In genomic region chr7:96943715-96944377, GRCm38 (mm10) we compare ENCODE assay signal across 9 mouse cellular contexts.
"Had no signal": no experiment of that assay in that cellular context is flagged by ENCODE, and none has a peak within 500 bp of the region (broad histone marks: within the 10 kb centered on the region; RNA-seq: fewer than 3 reads in every experiment).

No protein-coding gene starts in this region.

- DNase-seq: kidney, adult 18-20 months; kidney, postnatal 10 days; kidney, postnatal 4 days; left cerebral cortex, postnatal 4 days; lung, adult 18-20 months; right cerebral cortex, postnatal 25 days; thymus, postnatal 36 days had no signal

- H3K27ac ChIP-seq: limb, embryonic 13.5 days; liver, embryonic 14.5 days had no signal

- H3K9ac ChIP-seq: limb, embryonic 13.5 days; liver, embryonic 14.5 days had no signal

- H3K27me3 ChIP-seq: limb, embryonic 13.5 days had no signal

- H3K4me2 ChIP-seq: limb, embryonic 13.5 days had no signal

- H3K4me3 ChIP-seq: limb, embryonic 13.5 days had no signal

- H3K9me3 ChIP-seq: limb, embryonic 13.5 days had no signal

- H3K36me3 ChIP-seq: limb, embryonic 13.5 days had no signal

- H3K4me1 ChIP-seq: limb, embryonic 13.5 days had no signal
